In the genomic region with DNA sequence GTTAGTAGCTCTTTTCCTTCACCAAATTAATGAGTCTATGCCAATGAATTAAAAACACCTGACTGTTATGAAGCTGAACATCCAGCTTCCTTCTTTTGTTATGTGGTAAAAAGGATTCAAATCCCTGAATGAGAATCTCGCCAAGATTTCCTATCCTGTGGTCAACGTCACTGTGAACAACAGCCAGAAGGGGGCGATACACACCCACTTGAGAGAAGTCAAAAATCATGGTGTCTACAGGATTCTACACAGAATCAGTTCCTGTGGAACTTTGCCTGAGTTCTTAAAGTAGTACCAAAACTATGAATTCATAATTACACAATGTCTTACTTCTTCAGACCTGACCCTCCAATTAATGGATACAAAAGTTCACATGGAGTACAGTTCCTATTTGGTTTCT, we compare ENCODE assay signal across 9 mouse cellular contexts.
A peak's percentile ranks its signal among the peaks of the same experiment; 100 is the strongest.
DNase-seq lines count a peak whose midpoint lies in the region; ATAC-seq and TF ChIP-seq lines count a peak whose summit lies in the region.
"Had no signal": no experiment of that assay in that cellular context is flagged by ENCODE, and none has a peak within 500 bp of the region (broad histone marks: within the 10 kb centered on the region; RNA-seq: fewer than 3 reads in every experiment).

No protein-coding gene starts in this region.

- intact Hi-C loops in gastrocnemius, postnatal 14 days (cut with DNase I; ENCODE audit: low total_unique reads) = loop anchor here (5.0 kb wide), 1 partner anchor 1101 kb away; no protein-coding TSS in a partner anchor

- WGBS in intestine, embryonic 14.5 days = 8% methylated on average over 3 of the region's 3 CpGs
- 9% methylated on average over 3 of the region's 3 CpGs for WGBS in intestine, embryonic 16.5 days

- no peaks in the 10 kb centered on the region for H3K9me3 ChIP-seq in intestine, embryonic 14.5 days (ENCODE audit: control insufficient read depth, low read length)
- H3K9me3 ChIP-seq in intestine, embryonic 16.5 days (ENCODE audit: control insufficient read depth, low read length) = no peaks in the 10 kb centered on the region
- H3K9me3 ChIP-seq: midbrain, embryonic 12.5 days had no signal

- no peak overlapping the region for H3K9ac ChIP-seq in intestine, embryonic 14.5 days (ENCODE audit: low read length)
- H3K9ac ChIP-seq in intestine, embryonic 16.5 days (ENCODE audit: low read depth, low read length) = no peak overlapping the region
- H3K9ac ChIP-seq: midbrain, embryonic 12.5 days had no signal

- H3K4me3 ChIP-seq in intestine, embryonic 14.5 days (ENCODE audit: low read depth, low read length) = no peak overlapping the region
- H3K4me3 ChIP-seq in intestine, embryonic 16.5 days (ENCODE audit: low read length) = no peak overlapping the region
- no peak overlapping the region for H3K4me3 ChIP-seq in layer of hippocampus, adult 2 months
- H3K4me3 ChIP-seq: midbrain, embryonic 12.5 days had no signal

- DNase-seq in intestine, embryonic 14.5 days (ENCODE audit: low spot score) = peak; percentile 62
- peak; percentile 58 for DNase-seq in ES-CJ7 (ENCODE audit: low read depth, low spot score)
- peak; percentile 6 for DNase-seq in cerebellum, adult 9-11 months
- DNase-seq in gastrocnemius, postnatal 14 days = peak; percentile 52
- DNase-seq in layer of hippocampus, adult 2 months (ENCODE audit: low spot score in 2 of 2) = peak; percentile 34 to 71
- peak; percentile 80 for DNase-seq in lung, postnatal 36 days
- no peak for DNase-seq in yolk sac, embryonic 10.5 days (ENCODE audit: low spot score)

- peak; percentile 84 for TF ChIP-seq CTCF in layer of hippocampus, adult 2 months (conservative IDR thresholded peaks at IDR 0.05)

- H3K4me2 ChIP-seq in intestine, embryonic 14.5 days (ENCODE audit: low read length) = no peak overlapping the region
- no peak overlapping the region for H3K4me2 ChIP-seq in intestine, embryonic 16.5 days (ENCODE audit: low read depth, low read length)
- H3K4me2 ChIP-seq: midbrain, embryonic 12.5 days had no signal

- no peaks in the 10 kb centered on the region for H3K36me3 ChIP-seq in intestine, embryonic 14.5 days (ENCODE audit: control insufficient read depth, insufficient read depth, low read length)
- no peaks in the 10 kb centered on the region for H3K36me3 ChIP-seq in intestine, embryonic 16.5 days (ENCODE audit: control insufficient read depth, insufficient read depth, low read length)
- H3K36me3 ChIP-seq: midbrain, embryonic 12.5 days had no signal

- H3K27ac ChIP-seq in intestine, embryonic 14.5 days (ENCODE audit: low read depth) = no peak overlapping the region
- no peak overlapping the region for H3K27ac ChIP-seq in intestine, embryonic 16.5 days (ENCODE audit: low read length)
- no peak overlapping the region for H3K27ac ChIP-seq in layer of hippocampus, adult 2 months
- H3K27ac ChIP-seq: midbrain, embryonic 12.5 days had no signal

- H3K27me3 ChIP-seq in intestine, embryonic 14.5 days (replicated peaks; ENCODE audit: control insufficient read depth, insufficient read depth, low read length) = no peaks in the 10 kb centered on the region
- H3K27me3 ChIP-seq in intestine, embryonic 16.5 days (replicated peaks; ENCODE audit: control insufficient read depth, insufficient read depth, low read length) = no peaks in the 10 kb centered on the region
- H3K27me3 ChIP-seq: midbrain, embryonic 12.5 days had no signal

- no peak for ATAC-seq in intestine, embryonic 14.5 days (replicated peaks; ENCODE audit: low FRiP score, low TSS enrichment, low read depth)
- ATAC-seq in intestine, embryonic 16.5 days = no peak

- no peaks in the 10 kb centered on the region for H3K4me1 ChIP-seq in intestine, embryonic 14.5 days (replicated peaks; ENCODE audit: control insufficient read depth, insufficient read depth, low read length)
- H3K4me1 ChIP-seq in intestine, embryonic 16.5 days (ENCODE audit: control insufficient read depth, insufficient read depth, low read length) = no peaks in the 10 kb centered on the region
- H3K4me1 ChIP-seq: midbrain, embryonic 12.5 days had no signal
